Mouse (Mus musculus) forebrain, postnatal 0 days (tissue): ENCODE data around the gene Plin5. TPM values are rescaled to one million over a fixed set of nuclear protein-coding genes. Genes with fewer than 3 reads are reported as not detected.

Source experiments
- ATAC-seq: fragments of 200-750 bp; cut with Nextera tagmentation; 2 replicates; pipeline ENCODE4 v1.8.0; 2017; ENCODE audit warnings: mild to moderate bottlenecking, moderate library complexity
- DNase-seq: peaks from one replicate; pipeline ENCODE4 v3.0.0-alpha.2; 2015
- H3K27ac ChIP-seq: fragments of 300-500 bp; sonication (generic); 2 replicates; pipeline ENCODE4 v1.5.1; 2014; ENCODE audit warnings: low read depth, mild to moderate bottlenecking, antibody characterized with exemption, low read length, moderate library complexity, mixed read lengths
- H3K27me3 ChIP-seq: fragments of 300-500 bp; sonication (generic); 2 replicates; pipeline ENCODE4 v1.6.1; 2014; ENCODE audit warnings: mild to moderate bottlenecking, low read length, mixed read lengths; ENCODE audit not compliant: insufficient read depth
- H3K36me3 ChIP-seq: fragments of 300-500 bp; sonication (generic); 2 replicates; pipeline ENCODE4 v1.6.1; 2014; ENCODE audit warnings: mild to moderate bottlenecking, moderate library complexity; ENCODE audit not compliant: insufficient read depth
- H3K4me1 ChIP-seq: fragments of 300-500 bp; sonication (generic); 2 replicates; pipeline ENCODE4 v1.6.1; 2014; ENCODE audit warnings: antibody characterized with exemption; ENCODE audit not compliant: insufficient read depth
- H3K4me2 ChIP-seq: fragments of 300-500 bp; sonication (generic); 2 replicates; pipeline ENCODE4 v1.6.1; 2014; ENCODE audit warnings: low read depth, mild to moderate bottlenecking, moderate library complexity
- H3K4me3 ChIP-seq: fragments of 300-500 bp; sonication (generic); 2 replicates; pipeline ENCODE4 v1.5.1; 2014; ENCODE audit warnings: low read depth, low read length, mixed read lengths
- H3K9ac ChIP-seq: fragments of 300-500 bp; sonication (generic); 2 replicates; pipeline ENCODE4 v1.6.1; 2014; ENCODE audit warnings: mild to moderate bottlenecking
- H3K9me3 ChIP-seq: fragments of 300-500 bp; sonication (generic); 2 replicates; pipeline ENCODE4 v1.6.1; 2016; ENCODE audit warnings: low read length
- CTCF ChIP-seq: sonication (generic); IDR thresholded peaks from 2 replicates; pipeline ENCODE4 v1.5.1; 2016; ENCODE audit warnings: antibody characterized with exemption, control low read depth, low read depth
- WGBS: fragments of 180-500 bp; shearing (Covaris S2); extraction: QIAGEN DNeasy Blood & Tissue Kit; methylation state at CpG from one replicate; pipeline ENCODE4 v1.1.7; 2014; 5-methylcytosine and 5-hydroxymethylcytosine counted together
- polyA plus RNA-seq: library from polyadenylated mRNA; unstranded; fragments of >200 nt; fragmentation: Nextera tagmentation; extraction: Ambion mirVana; gene quantifications from 2 replicates; pipeline ENCODE4 v1.2.1, GENCODE M21; 2015
- total RNA-seq: library from RNA; depleted of rRNA; stranded (reverse); fragments of >200 nt; gene quantifications from 2 replicates; pipeline ENCODE4 v1.2.3, GENCODE M21; 2014

Gene Plin5
- total and polyA plus RNA-seq, 2 experiments from 2014 or later = 2.7 to 3.9 TPM

DNA sequence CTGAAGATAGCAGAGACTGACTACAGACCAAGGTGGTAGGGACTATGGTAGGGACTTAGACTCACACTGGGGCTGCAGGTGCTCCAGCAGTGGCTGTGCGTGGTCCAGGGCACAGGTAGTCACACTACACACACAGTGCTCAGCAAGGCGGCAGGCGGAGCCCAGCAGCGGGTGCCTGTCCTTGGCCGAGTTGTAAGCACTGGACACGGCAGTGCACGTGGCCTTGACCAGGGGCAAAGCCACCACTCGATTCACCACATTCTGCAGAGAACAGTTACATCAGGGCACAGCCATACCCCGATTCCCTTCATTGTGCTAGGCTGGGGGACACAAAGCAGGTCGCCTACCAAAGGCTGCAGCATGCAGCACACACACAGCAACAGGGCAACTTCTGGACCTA is 1.2 kb downstream of the Plin5 start:
- ATAC-seq (no peak), DNase-seq (no peak)
- Histone ChIP-seq H3K9ac (no peak overlapping the region), H3K4me3 (no peak overlapping the region), H3K9me3 (no peaks in the 10 kb centered on the region), H3K27me3 (peaks cover 24% of the 10 kb centered on the region), H3K4me2 (no peak overlapping the region), H3K27ac (no peak overlapping the region), H3K36me3 (no peaks in the 10 kb centered on the region), H3K4me1 (no peaks in the 10 kb centered on the region)
- 78% methylated on average over 10 of the region's 10 CpGs for WGBS
- no peak for TF ChIP-seq CTCF

DNA sequence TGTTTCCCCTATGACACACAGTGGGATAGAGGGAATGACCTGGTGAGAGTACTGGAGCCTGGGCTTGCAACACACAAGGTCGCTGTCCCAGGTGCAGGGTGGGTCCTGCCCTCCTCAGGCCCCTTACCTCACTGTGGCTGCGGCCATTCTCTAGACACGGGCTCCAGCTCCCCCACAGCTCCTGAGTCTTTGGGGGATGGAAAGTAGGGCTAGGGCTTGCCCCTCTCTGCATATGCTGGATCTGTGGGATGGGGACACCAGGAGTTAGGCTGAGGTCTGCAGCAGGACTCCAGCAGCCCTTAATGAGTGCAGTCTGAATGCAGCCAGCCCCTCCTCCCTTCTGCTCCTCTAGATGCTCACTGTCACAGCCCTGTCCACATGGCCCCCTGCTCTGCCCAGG is 4.7 kb downstream of the Plin5 start:
- 72% methylated on average over 3 of the region's 3 CpGs for WGBS
- no peak overlapping the region for H3K9ac ChIP-seq

GRCm38 (mm10) chr17:56111864-56112263 is 5.5 kb downstream of the Plin5 start:
- H3K4me1 ChIP-seq = no peaks in the 10 kb centered on the region
- TF ChIP-seq CTCF = peak; percentile 90
- H3K9ac ChIP-seq = no peak overlapping the region
- no peak overlapping the region for H3K27ac ChIP-seq
- peaks cover 4% of the 10 kb centered on the region; the same call in 1 of the 2 replicates for H3K36me3 ChIP-seq
- no peaks in the 10 kb centered on the region for H3K9me3 ChIP-seq
- 47% methylated on average over 5 of the region's 5 CpGs for WGBS
- DNase-seq (peak; percentile 80), ATAC-seq (peak; percentile 51)
- H3K4me3 ChIP-seq = no peak overlapping the region
- H3K4me2 ChIP-seq = no peak overlapping the region
- no peaks in the 10 kb centered on the region for H3K27me3 ChIP-seq

More for the DNA sequence above, 4.7 kb downstream of the Plin5 start:
- no peak for TF ChIP-seq CTCF
- no peaks in the 10 kb centered on the region for H3K4me1 ChIP-seq
- H3K27ac ChIP-seq = no peak overlapping the region
- H3K27me3 ChIP-seq = no peaks in the 10 kb centered on the region
- peaks cover 4% of the 10 kb centered on the region; the same call in 1 of the 2 replicates for H3K36me3 ChIP-seq
- no peak overlapping the region for H3K4me3 ChIP-seq
- DNase-seq = no peak
- no peak for ATAC-seq
- no peaks in the 10 kb centered on the region for H3K9me3 ChIP-seq
- H3K4me2 ChIP-seq = no peak overlapping the region

- TF ChIP-seq CTCF = no peak
- DNase-seq (no peak), ATAC-seq (no peak)
- no peaks in the 10 kb centered on the region for H3K9me3 ChIP-seq
- no peaks in the 10 kb centered on the region for H3K4me1 ChIP-seq
- H3K9ac ChIP-seq = no peak overlapping the region
- H3K4me2 ChIP-seq = no peak overlapping the region
- 67% methylated on average over 1 of the region's 1 CpGs for WGBS
- no peak overlapping the region for H3K27ac ChIP-seq
- H3K36me3 ChIP-seq = peaks cover 4% of the 10 kb centered on the region; the same call in 1 of the 2 replicates
- no peaks in the 10 kb centered on the region for H3K27me3 ChIP-seq
- H3K4me3 ChIP-seq = no peak overlapping the region
These were observed 6.4 kb downstream of the Plin5 start for GRCm38 (mm10) chr17:56111021-56111420.

- no peak overlapping the region for H3K4me3 ChIP-seq
- WGBS = 57% methylated on average over 4 of the region's 4 CpGs
- ATAC-seq = no peak
- H3K27me3 ChIP-seq = no peaks in the 10 kb centered on the region
- no peaks in the 10 kb centered on the region for H3K9me3 ChIP-seq
- no peak for DNase-seq
- no peak overlapping the region for H3K27ac ChIP-seq
- no peak for TF ChIP-seq CTCF
- H3K36me3 ChIP-seq = peaks cover 4% of the 10 kb centered on the region; the same call in 1 of the 2 replicates
- no peak overlapping the region for H3K9ac ChIP-seq
- H3K4me2 ChIP-seq = no peak overlapping the region
- no peaks in the 10 kb centered on the region for H3K4me1 ChIP-seq
These were observed 6.8 kb downstream of the Plin5 start for GRCm38 (mm10) chr17:56110571-56110970.

DNA sequence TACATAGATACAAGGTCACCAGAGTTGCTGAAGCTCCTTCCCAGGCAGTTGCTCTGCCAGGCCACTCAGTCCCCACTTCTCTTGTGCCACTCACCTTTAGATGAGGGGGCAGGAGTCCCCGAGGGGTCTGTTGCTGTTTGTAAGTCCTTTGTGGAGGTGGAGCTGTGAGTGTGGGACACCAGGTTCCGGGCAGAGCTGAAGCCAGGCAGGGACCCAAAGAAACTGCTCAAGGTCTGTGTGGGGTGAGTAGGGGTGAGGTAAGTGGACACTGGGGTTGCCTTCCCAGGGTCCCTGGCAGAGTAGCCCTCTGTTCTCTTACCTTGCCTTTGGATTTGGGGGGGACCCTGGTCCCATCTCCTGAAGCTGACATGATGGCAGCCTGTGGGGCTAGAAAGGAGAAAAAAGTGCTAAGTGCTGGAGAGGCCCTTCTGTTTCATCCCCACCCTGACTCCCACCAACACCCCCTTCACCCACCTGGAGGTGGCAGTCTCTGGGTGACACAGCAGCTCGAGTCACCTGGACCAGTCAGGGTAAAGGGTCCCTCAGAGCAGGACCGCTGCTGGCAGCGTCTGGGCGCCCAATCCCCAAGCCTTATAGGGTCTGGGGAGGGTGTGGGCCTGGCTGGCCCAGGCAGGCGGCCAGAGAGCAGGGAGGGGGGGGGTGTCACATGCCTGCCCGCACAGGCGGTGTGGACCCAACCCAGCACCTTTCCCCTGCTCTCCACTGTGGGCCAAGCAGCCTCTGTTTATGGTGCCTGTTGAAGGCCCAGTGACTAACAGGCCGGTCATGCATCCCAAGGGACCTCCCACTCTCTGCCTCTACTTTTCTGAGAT is 8.0 kb downstream of the Plin5 start, which contains the start of gene Plin4:
Plin4 (minus strand) TSS at position 585 of the 833 bp plus-strand sequence.
- no peaks in the 10 kb centered on the region for H3K4me1 ChIP-seq
- DNase-seq = no peak
- no peak within 1 kb of the TSS for H3K27ac ChIP-seq
- H3K4me3 ChIP-seq = no peak within 1 kb of the TSS
- H3K9me3 ChIP-seq = no peaks in the 10 kb centered on the region
- no peak within 1 kb of the TSS for H3K9ac ChIP-seq
- 62% methylated on average over 10 of the region's 10 CpGs for WGBS
- no peak for ATAC-seq
- H3K27me3 ChIP-seq = no peaks in the 10 kb centered on the region
- peaks cover 4% of the 10 kb centered on the region; the same call in 1 of the 2 replicates for H3K36me3 ChIP-seq
- TF ChIP-seq CTCF = no peak
- no peak within 1 kb of the TSS for H3K4me2 ChIP-seq

- no peaks in the 10 kb centered on the region for H3K4me1 ChIP-seq
- no peak overlapping the region for H3K27ac ChIP-seq
- H3K27me3 ChIP-seq = no peaks in the 10 kb centered on the region
- DNase-seq (no peak), ATAC-seq (peak; percentile 17; the same call in 1 of the 2 replicates)
- H3K4me2 ChIP-seq = no peak overlapping the region
- peaks cover 10% of the 10 kb centered on the region; the same call in 1 of the 2 replicates for H3K36me3 ChIP-seq
- H3K4me3 ChIP-seq = no peak overlapping the region
- no peaks in the 10 kb centered on the region for H3K9me3 ChIP-seq
- no peak for TF ChIP-seq CTCF
- 81% methylated on average over 6 of the region's 6 CpGs for WGBS
- H3K9ac ChIP-seq = no peak overlapping the region
These were observed 8.9 kb downstream of the Plin5 start for GRCm38 (mm10) chr17:56108334-56109044.
